Mouse (Mus musculus) layer of hippocampus, adult 6 months (tissue): ENCODE data around the gene Chst12. TPM values are rescaled to one million over a fixed set of nuclear protein-coding genes. Genes with fewer than 3 reads are reported as not detected.

ENCODE experiments used
- long read RNA-seq, 2 experiments: library from polyadenylated mRNA; unstranded; transcript quantifications; one replicate each; pipeline ENCODE4 v2.0.0; 2019 to 2020
- polyA plus RNA-seq: library from polyadenylated mRNA; unstranded; fragments of <200 nt; fragmentation: Nextera tagmentation; gene quantifications from 2 replicates; pipeline ENCODE4 v1.2.3, GENCODE M21; 2021

Chst12 gene
- polyA plus RNA-seq, result 29.4 and 30.7 TPM in 2 replicates
- long read RNA-seq, experiment 1, transcript Chst12-201 (2 exons, 2,331 nt), result major isoform, 62 of 74 reads
- long read RNA-seq, experiment 1, partial matches to known transcripts, result 0 of 74 reads
- long read RNA-seq, experiment 1, other reads (novel, unspliced or antisense), result 8 of 74 reads
- long read RNA-seq, experiment 2, transcript Chst12-201 (2 exons, 2,331 nt), result major isoform, 203 of 245 reads
- long read RNA-seq, experiment 2, transcript Chst12-202 (2 exons, 766 nt), result minor isoform, 25 of 245 reads
- long read RNA-seq, experiment 2, partial matches to known transcripts, result 12 of 245 reads
- long read RNA-seq, experiment 2, other reads (novel, unspliced or antisense), result 5 of 245 reads

DNA sequence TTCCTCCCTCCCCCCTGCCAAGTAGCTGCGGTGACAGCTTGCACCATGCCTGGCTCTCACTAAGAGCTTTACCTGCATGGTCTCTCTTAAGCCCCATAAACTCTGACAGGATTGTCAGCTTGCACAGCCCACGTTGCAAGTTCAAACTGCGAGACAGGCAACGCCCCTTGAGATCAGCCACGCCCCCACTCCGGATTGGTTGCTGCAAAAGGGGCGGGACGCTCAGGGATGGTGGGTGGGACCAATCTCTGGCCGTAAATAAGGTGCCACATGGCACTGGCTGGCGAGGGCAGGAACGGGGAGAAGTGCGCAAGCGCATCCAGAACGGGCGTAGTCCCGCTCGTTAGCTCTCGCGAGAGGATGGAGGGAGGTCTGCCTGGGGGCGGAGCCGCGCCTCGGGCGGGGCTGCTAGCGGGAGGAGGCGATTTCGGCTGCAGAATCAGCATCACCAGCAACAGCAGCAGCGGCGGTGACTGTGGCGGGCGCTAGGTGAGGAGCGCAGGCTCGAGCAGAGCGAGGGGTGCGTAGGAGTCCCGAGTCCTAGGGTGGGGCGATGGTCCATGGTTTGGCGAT, at the start of gene Chst12:
Chst12 (plus strand) TSS at position 343 of the 573 bp plus-strand sequence.

DNA sequence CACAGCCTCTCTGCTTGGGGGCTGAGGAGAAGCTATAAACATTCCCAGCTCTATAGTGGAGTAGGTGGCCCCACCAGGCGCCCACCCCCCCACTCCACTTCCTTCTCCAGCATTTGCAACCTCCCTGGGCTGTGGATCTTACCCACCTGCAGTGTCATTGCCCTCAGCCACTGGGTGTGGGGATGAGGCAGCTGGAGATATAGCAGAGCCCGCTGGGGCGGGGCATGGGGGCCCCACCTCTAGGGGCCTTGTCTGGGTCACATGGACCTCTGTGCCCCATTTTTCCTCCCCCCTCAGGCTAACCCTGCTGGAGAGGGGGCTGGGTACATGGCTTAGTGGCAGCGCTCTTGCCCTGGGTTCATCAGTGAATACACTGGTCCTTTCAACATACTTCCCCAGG, 59.5 kb downstream of the Chst12 start, which contains the start of gene Grifin:
Grifin (minus strand) TSS at position 176 of the 400 bp plus-strand sequence.

Other genes with a start within 250 kb of the Chst12 start
- 7.4 and 8.0 TPM in 2 replicates for gene Mad1l1, start 184.0 kb upstream of the Chst12 start, polyA plus RNA-seq
- gene Nudt1, start 183.9 kb upstream of the Chst12 start, polyA plus RNA-seq, result 10.8 TPM in 2 replicates
- gene Mrm2, start 173.7 kb upstream of the Chst12 start, polyA plus RNA-seq, result 11.2 and 12.0 TPM in 2 replicates
- 5.9 TPM in 2 replicates for gene Snx8, start 116.3 kb upstream of the Chst12 start, polyA plus RNA-seq
- 26.1 and 26.5 TPM in 2 replicates for gene Eif3b, start 86.2 kb upstream of the Chst12 start, polyA plus RNA-seq
- gene Gm4869, start 59.9 kb upstream of the Chst12 start, polyA plus RNA-seq, result not detected in 2 replicates
- 0.72 and 1.0 TPM in 2 replicates for gene Grifin, start 59.5 kb downstream of the Chst12 start, polyA plus RNA-seq
- 3.3 and 5.0 TPM in 2 replicates for gene Lfng, start 101.8 kb downstream of the Chst12 start, polyA plus RNA-seq
- gene Ttyh3, start 143.5 kb downstream of the Chst12 start, polyA plus RNA-seq, result 22.4 and 28.7 TPM in 2 replicates
- gene Iqce, start 196.8 kb downstream of the Chst12 start, polyA plus RNA-seq, result 4.7 and 5.0 TPM in 2 replicates
- 8.0 and 10.7 TPM in 2 replicates for gene Brat1, start 199.5 kb downstream of the Chst12 start, polyA plus RNA-seq
- 5.0 and 6.1 TPM in 2 replicates for gene Amz1, start 218.6 kb downstream of the Chst12 start, polyA plus RNA-seq